Mouse (Mus musculus) stomach, embryonic 14.5 days (tissue): ENCODE measurements around the gene Myo3b. TPM values are rescaled to one million over a fixed set of nuclear protein-coding genes. Genes with fewer than 3 reads are reported as not detected.

Experiments
- ATAC-seq: fragments of 200-750 bp; cut with Nextera tagmentation; 2 replicates; pipeline ENCODE4 v1.8.0; 2017; ENCODE audit warnings: low read depth, moderate TSS enrichment; ENCODE audit not compliant: insufficient number of reproducible peaks, insufficient read depth, low FRiP score
- H3K27ac ChIP-seq: fragments of 300-500 bp; sonication (generic); 2 replicates; pipeline ENCODE4 v1.5.1; 2014; ENCODE audit warnings: mild to moderate bottlenecking, low read length, moderate library complexity, mixed read lengths
- H3K27me3 ChIP-seq: fragments of 300-500 bp; sonication (generic); 2 replicates; pipeline ENCODE4 v1.6.1; 2014; ENCODE audit warnings: low read length, control low read depth, mixed read lengths; ENCODE audit not compliant: control insufficient read depth, insufficient read depth
- H3K36me3 ChIP-seq: fragments of 300-500 bp; sonication (generic); 2 replicates; pipeline ENCODE4 v1.6.1; 2014; ENCODE audit warnings: mild to moderate bottlenecking, control low read depth, low read length, moderate library complexity, mixed read lengths; ENCODE audit not compliant: control insufficient read depth, insufficient read depth
- H3K4me1 ChIP-seq: fragments of 300-500 bp; sonication (generic); 2 replicates; pipeline ENCODE4 v1.6.1; 2014; ENCODE audit warnings: low read length, control low read depth, mixed read lengths; ENCODE audit not compliant: control insufficient read depth, insufficient read depth
- H3K4me2 ChIP-seq: fragments of 300-500 bp; sonication (generic); replicated peaks from 2 replicates; pipeline ENCODE4 v1.6.1; 2014; ENCODE audit warnings: low read depth, low read length, control low read depth
- H3K4me3 ChIP-seq: fragments of 300-500 bp; sonication (generic); 2 replicates; pipeline ENCODE4 v1.5.1; 2014; ENCODE audit warnings: low read depth, low read length, control low read depth
- H3K9ac ChIP-seq: fragments of 300-500 bp; sonication (generic); replicated peaks from 2 replicates; pipeline ENCODE4 v1.6.1; 2014; ENCODE audit warnings: low read depth, mild to moderate bottlenecking, control low read depth, low read length, moderate library complexity, mixed read lengths
- H3K9me3 ChIP-seq: fragments of 300-500 bp; sonication (generic); 2 replicates; pipeline ENCODE4 v1.6.1; 2016; ENCODE audit warnings: low read depth, low read length, control low read depth; ENCODE audit not compliant: control insufficient read depth
- WGBS: fragments of 180-500 bp; shearing (Covaris S2); extraction: QIAGEN DNeasy Blood & Tissue Kit; methylation state at CpG from one replicate; pipeline ENCODE4 v1.1.7; 2014; 5-methylcytosine and 5-hydroxymethylcytosine counted together
- polyA plus RNA-seq: library from polyadenylated mRNA; unstranded; fragments of >200 nt; fragmentation: Nextera tagmentation; extraction: Ambion mirVana; gene quantifications from 2 replicates; pipeline ENCODE4 v1.2.1, GENCODE M21; 2014

The Myo3b gene
- polyA plus RNA-seq, 1 experiment from 2014 or later, result 0.43 TPM

GRCm38 (mm10) chr2:70128590-70128989 is 89.7 kb downstream of the Myo3b start:
- WGBS, result 67% methylated on average over 6 of the region's 6 CpGs
- no peak overlapping the region for H3K9ac ChIP-seq
- H3K4me3 ChIP-seq, result no peak overlapping the region
- no peak overlapping the region for H3K27ac ChIP-seq
- H3K27me3 ChIP-seq, result no peaks in the 10 kb centered on the region; the same call in 1 of the 2 replicates
- H3K9me3 ChIP-seq, result no peaks in the 10 kb centered on the region
- H3K4me1 ChIP-seq, result 0 out of 2 replicates have a peak, but pooled peaks cover 3% of the 10 kb centered on the region
- no peak for ATAC-seq
- H3K4me2 ChIP-seq, result no peak overlapping the region
- H3K36me3 ChIP-seq, result no peaks in the 10 kb centered on the region

- Histone ChIP-seq H3K27ac (no peak overlapping the region), H3K27me3 (no peaks in the 10 kb centered on the region; the same call in 1 of the 2 replicates), H3K4me2 (no peak overlapping the region), H3K9me3 (no peaks in the 10 kb centered on the region), H3K4me1 (0 out of 2 replicates have a peak, but pooled peaks cover 3% of the 10 kb centered on the region), H3K36me3 (no peaks in the 10 kb centered on the region), H3K4me3 (no peak overlapping the region), H3K9ac (no peak overlapping the region)
- 63% methylated on average over 3 of the region's 3 CpGs for WGBS
- no peak for ATAC-seq
Observed at GRCm38 (mm10) chr2:70129566-70129965, 90.6 kb downstream of the Myo3b start.

- ATAC-seq, result no peak
- no peak overlapping the region for H3K27ac ChIP-seq
- H3K9ac ChIP-seq, result no peak overlapping the region
- WGBS, result 85% methylated on average over 4 of the region's 4 CpGs
- no peak overlapping the region for H3K4me3 ChIP-seq
- H3K9me3 ChIP-seq, result no peaks in the 10 kb centered on the region
- H3K27me3 ChIP-seq, result no peaks in the 10 kb centered on the region; the same call in 1 of the 2 replicates
- H3K4me2 ChIP-seq, result no peak overlapping the region
- H3K36me3 ChIP-seq, result no peaks in the 10 kb centered on the region
- H3K4me1 ChIP-seq, result no peaks in the 10 kb centered on the region
Observed at GRCm38 (mm10) chr2:70133281-70133680, 94.4 kb downstream of the Myo3b start.

GRCm38 (mm10) chr2:70137226-70137998 is 98.5 kb downstream of the Myo3b start:
- 90% methylated on average over 4 of the region's 4 CpGs for WGBS
- H3K4me2 ChIP-seq, result no peak overlapping the region
- no peak for ATAC-seq
- no peaks in the 10 kb centered on the region for H3K36me3 ChIP-seq
- H3K27me3 ChIP-seq, result no peaks in the 10 kb centered on the region
- no peaks in the 10 kb centered on the region for H3K9me3 ChIP-seq
- H3K4me1 ChIP-seq, result no peaks in the 10 kb centered on the region
- H3K9ac ChIP-seq, result no peak overlapping the region
- H3K27ac ChIP-seq, result no peak overlapping the region
- no peak overlapping the region for H3K4me3 ChIP-seq

- no peak overlapping the region for H3K27ac ChIP-seq
- H3K4me3 ChIP-seq, result no peak overlapping the region
- no peaks in the 10 kb centered on the region for H3K4me1 ChIP-seq
- 93% methylated on average over 4 of the region's 4 CpGs for WGBS
- no peak overlapping the region for H3K4me2 ChIP-seq
- H3K27me3 ChIP-seq, result no peaks in the 10 kb centered on the region
- H3K36me3 ChIP-seq, result no peaks in the 10 kb centered on the region
- H3K9me3 ChIP-seq, result no peaks in the 10 kb centered on the region
- no peak overlapping the region for H3K9ac ChIP-seq
- no peak for ATAC-seq
Observed at GRCm38 (mm10) chr2:70143543-70144188, 104.7 kb downstream of the Myo3b start.

GRCm38 (mm10) chr2:70146993-70147581 is 108.2 kb downstream of the Myo3b start:
- Histone ChIP-seq H3K27me3 (no peaks in the 10 kb centered on the region), H3K4me1 (no peaks in the 10 kb centered on the region), H3K27ac (no peak overlapping the region), H3K36me3 (no peaks in the 10 kb centered on the region), H3K9me3 (no peaks in the 10 kb centered on the region), H3K4me2 (no peak overlapping the region), H3K9ac (no peak overlapping the region), H3K4me3 (no peak overlapping the region)
- 58% methylated on average over 12 of the region's 12 CpGs for WGBS
- ATAC-seq, result no peak

- Histone ChIP-seq H3K4me1 (no peaks in the 10 kb centered on the region), H3K36me3 (no peaks in the 10 kb centered on the region), H3K27ac (no peak overlapping the region), H3K27me3 (no peaks in the 10 kb centered on the region), H3K9ac (no peak overlapping the region), H3K4me2 (no peak overlapping the region), H3K4me3 (no peak overlapping the region), H3K9me3 (no peaks in the 10 kb centered on the region)
- WGBS, result 70% methylated on average over 13 of the region's 13 CpGs
- no peak for ATAC-seq
Observed at GRCm38 (mm10) chr2:70148821-70149510, 110.0 kb downstream of the Myo3b start.

GRCm38 (mm10) chr2:70150399-70151035 is 111.6 kb downstream of the Myo3b start:
- H3K36me3 ChIP-seq, result no peaks in the 10 kb centered on the region
- H3K27me3 ChIP-seq, result no peaks in the 10 kb centered on the region
- no peak overlapping the region for H3K27ac ChIP-seq
- WGBS, result 74% methylated on average over 6 of the region's 6 CpGs
- no peaks in the 10 kb centered on the region for H3K4me1 ChIP-seq
- ATAC-seq, result no peak
- no peak overlapping the region for H3K9ac ChIP-seq
- no peak overlapping the region for H3K4me3 ChIP-seq
- H3K9me3 ChIP-seq, result no peaks in the 10 kb centered on the region
- no peak overlapping the region for H3K4me2 ChIP-seq
